Comparison of ENCODE assay signal across 8 mouse cellular contexts in genomic region chr17:84512516-84513085, GRCm38 (mm10). TPM values are rescaled to one million over a fixed set of nuclear protein-coding genes. Genes with fewer than 3 reads are reported as not detected.
DNase-seq lines count a peak whose midpoint lies in the region; ATAC-seq and TF ChIP-seq lines count a peak whose summit lies in the region.

No protein-coding gene starts in this region.

- H3K4me2 ChIP-seq in liver, embryonic 14.5 days (ENCODE audit: low read depth), result peak overlapping the region; percentile 57
- peak overlapping the region; percentile 91 for H3K4me2 ChIP-seq in stomach, embryonic 15.5 days

- peak; percentile 9 to 20 for DNase-seq in cerebellum, postnatal 10 days
- DNase-seq in cerebellum, adult 9-10 months, result no peak
- DNase-seq in R1 (ENCODE audit: low read depth, low spot score), result peak; percentile 42
- DNase-seq in heart, postnatal 4 days, result peak; percentile 14
- no peak for DNase-seq in liver, embryonic 14.5 days (ENCODE audit: low read depth in 3 of 3, low spot score in 3 of 3)
- no peak for DNase-seq in left cerebral cortex, postnatal 10 days (ENCODE audit: extremely low spot score in 1 of 2, low spot score in 2 of 2)
- no peak for DNase-seq in frontal cortex, postnatal 25 days (ENCODE audit: low spot score in 2 of 2)

- H3K27me3 ChIP-seq in liver, embryonic 14.5 days (ENCODE audit: control insufficient read depth, insufficient read depth, low read length), result peaks cover 25% of the 10 kb centered on the region
- H3K27me3 ChIP-seq in stomach, embryonic 15.5 days (replicated peaks), result no peaks in the 10 kb centered on the region

- TF ChIP-seq CTCF in liver, embryonic 14.5 days (IDR thresholded peaks at IDR 0.05; ENCODE audit: low read depth), result no peak

- no peak for TF ChIP-seq EP300 in liver, embryonic 14.5 days (IDR thresholded peaks at IDR 0.05; ENCODE audit: low read depth)

- ATAC-seq in liver, embryonic 14.5 days (ENCODE audit: insufficient read depth), result no peak
- ATAC-seq in stomach, embryonic 15.5 days (ENCODE audit: insufficient read depth, low FRiP score, low read depth), result 0 out of 2 replicates have a peak, but pooled peaks have one; percentile 40

- no peaks in the 10 kb centered on the region for H3K36me3 ChIP-seq in liver, embryonic 14.5 days (replicated peaks; ENCODE audit: control insufficient read depth, insufficient read depth, low read depth)
- no peaks in the 10 kb centered on the region for H3K36me3 ChIP-seq in stomach, embryonic 15.5 days

- no peak overlapping the region for H3K27ac ChIP-seq in liver, embryonic 14.5 days
- H3K27ac ChIP-seq in stomach, embryonic 15.5 days, result peak overlapping the region; percentile 87

- 7% methylated on average over 4 of the region's 4 CpGs for WGBS in liver, embryonic 14.5 days (ENCODE audit: insufficient replicate concordance)
- 15% methylated on average over 4 of the region's 4 CpGs for WGBS in stomach, embryonic 15.5 days

- H3K4me3 ChIP-seq in liver, embryonic 14.5 days (ENCODE audit: insufficient read depth in 1 of 2, low read depth in 2 of 2, low read length in 2 of 2), result peak overlapping the region; percentile 48 to 51
- H3K4me3 ChIP-seq in stomach, embryonic 15.5 days (replicated peaks), result peak overlapping the region; percentile 53

- H3K4me1 ChIP-seq in liver, embryonic 14.5 days (replicated peaks; ENCODE audit: control insufficient read depth in 2 of 2, insufficient read depth in 2 of 2, low read length in 1 of 2), result peaks cover 0 to 2% of the 10 kb centered on the region in 2 experiments; a peak in 1 of 4 replicates
- 0 out of 2 replicates have a peak, but pooled peaks cover 6% of the 10 kb centered on the region for H3K4me1 ChIP-seq in stomach, embryonic 15.5 days

- no peak overlapping the region for H3K9ac ChIP-seq in liver, embryonic 14.5 days (replicated peaks)
- peak overlapping the region; percentile 29 for H3K9ac ChIP-seq in stomach, embryonic 15.5 days

- intact Hi-C loops in left cerebral cortex, postnatal 10 days (cut with DNase I), result no loop called here

- H3K9me3 ChIP-seq in liver, embryonic 14.5 days (ENCODE audit: control insufficient read depth, low read length), result no peaks in the 10 kb centered on the region
- no peaks in the 10 kb centered on the region for H3K9me3 ChIP-seq in stomach, embryonic 15.5 days

RNA-seq across cellular contexts. Expression of gene Plekhh2, which starts 0.9 kb away (rescaled TPM):
- 1 to 10 TPM; 6.3 to 6.4 TPM for total RNA-seq in heart, postnatal 4 days (2021)
- 0.29 and 0.37 TPM in 2 replicates for polyA plus RNA-seq in liver, embryonic 14.5 days (2012; rRNA removed)
- 0.22 and 0.29 TPM in 2 replicates for polyA plus RNA-seq in liver, embryonic 14.5 days (2014; fragmentation: Nextera tagmentation; extraction: Ambion mirVana)
- 7.8 and 10.1 TPM in 2 replicates for polyA plus RNA-seq in stomach, embryonic 15.5 days (2015; fragmentation: Nextera tagmentation; extraction: Ambion mirVana)
- 1 to 10 TPM; 3.2 to 5.4 TPM for total RNA-seq in left cerebral cortex, postnatal 10 days (2021)

RNA-seq across cellular contexts. Expression of gene Thada, which starts 46.6 kb away (rescaled TPM):
- 10 to 100 TPM; 12.8 to 16.2 TPM for total RNA-seq in heart, postnatal 4 days (2021)
- polyA plus RNA-seq in liver, embryonic 14.5 days (2012; rRNA removed), result 2.2 and 2.5 TPM in 2 replicates
- 2.0 and 2.8 TPM in 2 replicates for polyA plus RNA-seq in liver, embryonic 14.5 days (2014; fragmentation: Nextera tagmentation; extraction: Ambion mirVana)
- polyA plus RNA-seq in stomach, embryonic 15.5 days (2015; fragmentation: Nextera tagmentation; extraction: Ambion mirVana), result 7.8 TPM in 2 replicates
- 10 to 100 TPM; 13.3 to 13.8 TPM for total RNA-seq in left cerebral cortex, postnatal 10 days (2021)

Comparison
In these comparisons a context has a peak if more than half of its experiments do, and no peak if none do; other contexts are left out.
1. DNase-seq: peak in cerebellum, postnatal 10 days (2 of 2), R1 (single experiment) and heart, postnatal 4 days (single experiment); none in cerebellum, adult 9-10 months (single experiment), liver, embryonic 14.5 days (0 of 3), left cerebral cortex, postnatal 10 days (0 of 2) and frontal cortex, postnatal 25 days (0 of 2).